Comparison of ENCODE assay signal across 9 mouse cellular contexts in genomic region chr10:97712687-97713086, GRCm38 (mm10). TPM values are rescaled to one million over a fixed set of nuclear protein-coding genes. Genes with fewer than 3 reads are reported as not detected.
DNase-seq lines count a peak whose midpoint lies in the region; ATAC-seq and TF ChIP-seq lines count a peak whose summit lies in the region.
"Had no signal": no experiment of that assay in that cellular context is flagged by ENCODE, and none has a peak within 500 bp of the region (broad histone marks: within the 10 kb centered on the region; RNA-seq: fewer than 3 reads in every experiment).

No protein-coding gene starts in this region.

- peak overlapping the region; percentile 48 for H3K27ac ChIP-seq in layer of hippocampus, adult 2 months
- no peak overlapping the region for H3K27ac ChIP-seq in forebrain, embryonic 14.5 days (ENCODE audit: low read depth, low read length)
- H3K27ac ChIP-seq in limb, embryonic 12.5 days: no peak overlapping the region
- H3K27ac ChIP-seq: embryonic facial prominence, embryonic 15.5 days had no signal

- H3K4me1 ChIP-seq in E14TG2a.4 (replicated peaks; ENCODE audit: low read depth, low read length): no peaks in the 10 kb centered on the region
- H3K4me1 ChIP-seq in forebrain, embryonic 14.5 days (ENCODE audit: control insufficient read depth, insufficient read depth, low read length): no peaks in the 10 kb centered on the region
- H3K4me1 ChIP-seq in limb, embryonic 12.5 days (replicated peaks): no peaks in the 10 kb centered on the region
- H3K4me1 ChIP-seq: embryonic facial prominence, embryonic 15.5 days had no signal

- peak; percentile 96 for TF ChIP-seq CTCF in layer of hippocampus, adult 2 months (conservative IDR thresholded peaks at IDR 0.05)
- TF ChIP-seq CTCF in E14TG2a.4 (conservative IDR thresholded peaks at IDR 0.05; ENCODE audit: low read length): peak; percentile 86

- no peak overlapping the region for H3K4me2 ChIP-seq in forebrain, embryonic 14.5 days (ENCODE audit: low read length)
- H3K4me2 ChIP-seq in limb, embryonic 12.5 days: no peak overlapping the region
- H3K4me2 ChIP-seq: embryonic facial prominence, embryonic 15.5 days had no signal

- H3K27me3 ChIP-seq in E14TG2a.4 (ENCODE audit: insufficient read depth, low read length): no peaks in the 10 kb centered on the region
- no peaks in the 10 kb centered on the region for H3K27me3 ChIP-seq in forebrain, embryonic 14.5 days (replicated peaks; ENCODE audit: control insufficient read depth, insufficient read depth, low read length)
- no peaks in the 10 kb centered on the region for H3K27me3 ChIP-seq in limb, embryonic 12.5 days
- H3K27me3 ChIP-seq: embryonic facial prominence, embryonic 15.5 days had no signal

- peak; percentile 64 for ATAC-seq in forebrain, embryonic 14.5 days
- ATAC-seq in limb, embryonic 12.5 days (ENCODE audit: insufficient number of reproducible peaks, insufficient read depth, low FRiP score, low TSS enrichment, low read depth): peak; percentile 63

- H3K4me3 ChIP-seq in layer of hippocampus, adult 2 months: no peak overlapping the region
- H3K4me3 ChIP-seq in E14TG2a.4 (replicated peaks; ENCODE audit: low read length): no peak overlapping the region
- H3K4me3 ChIP-seq in forebrain, embryonic 14.5 days (ENCODE audit: low read depth, low read length): no peak overlapping the region
- no peak overlapping the region for H3K4me3 ChIP-seq in limb, embryonic 12.5 days (replicated peaks)
- H3K4me3 ChIP-seq: embryonic facial prominence, embryonic 15.5 days had no signal

- no peak overlapping the region for H3K9ac ChIP-seq in forebrain, embryonic 14.5 days (ENCODE audit: low read length)
- no peak overlapping the region for H3K9ac ChIP-seq in limb, embryonic 12.5 days (replicated peaks)
- H3K9ac ChIP-seq: embryonic facial prominence, embryonic 15.5 days had no signal

- H3K36me3 ChIP-seq in E14TG2a.4 (ENCODE audit: insufficient read depth, low read length): no peaks in the 10 kb centered on the region
- H3K36me3 ChIP-seq in forebrain, embryonic 14.5 days (ENCODE audit: control insufficient read depth, insufficient read depth, low read length): no peaks in the 10 kb centered on the region
- no peaks in the 10 kb centered on the region for H3K36me3 ChIP-seq in limb, embryonic 12.5 days
- H3K36me3 ChIP-seq: embryonic facial prominence, embryonic 15.5 days had no signal

- H3K9me3 ChIP-seq in E14TG2a.4 (ENCODE audit: low read length): no peaks in the 10 kb centered on the region
- no peaks in the 10 kb centered on the region for H3K9me3 ChIP-seq in forebrain, embryonic 14.5 days (replicated peaks; ENCODE audit: control insufficient read depth, low read length)
- H3K9me3 ChIP-seq in limb, embryonic 12.5 days: no peaks in the 10 kb centered on the region
- H3K9me3 ChIP-seq: embryonic facial prominence, embryonic 15.5 days had no signal

- peak; percentile 38 to 48 for DNase-seq in layer of hippocampus, adult 2 months (ENCODE audit: low spot score in 2 of 2)
- DNase-seq in layer of hippocampus, postnatal 25 days (ENCODE audit: extremely low spot score in 1 of 2, low spot score in 1 of 2): no peak
- DNase-seq in brain, embryonic 18.5 days (ENCODE audit: low read depth, low spot score): peak; percentile 47
- DNase-seq in forebrain, embryonic 14.5 days (ENCODE audit: low spot score): peak; percentile 89
- peak; percentile 86 for DNase-seq in retina, embryonic 14.5 days (ENCODE audit: low spot score)
- no peak for DNase-seq in ovary, adult 18-20 months (ENCODE audit: low spot score)

- WGBS in forebrain, embryonic 14.5 days: 5% methylated on average over 5 of the region's 5 CpGs
- 4% methylated on average over 5 of the region's 5 CpGs for WGBS in limb, embryonic 12.5 days

RNA-seq across cellular contexts. Expression of gene C030005K15Rik, which starts 13.9 kb away (rescaled TPM):
- total RNA-seq in layer of hippocampus, adult 2 months (2021): under 1 TPM; 0.51 to 0.61 TPM
- under 1 TPM; 0.27 to 0.52 TPM for total RNA-seq in layer of hippocampus, postnatal 25 days (2021)
- not detected in 2 replicates for polyA plus RNA-seq in forebrain, embryonic 14.5 days (2014; fragmentation: Nextera tagmentation; extraction: Ambion mirVana)
- polyA plus RNA-seq in limb, embryonic 12.5 days (2016; fragmentation: Nextera tagmentation; extraction: Ambion mirVana): not detected in 2 replicates
- polyA plus RNA-seq: embryonic facial prominence, embryonic 15.5 days had no signal

RNA-seq across cellular contexts. Expression of gene Ccer1, which starts 19.8 kb away (rescaled TPM):
- total RNA-seq in layer of hippocampus, adult 2 months (2021): not detected
- total RNA-seq in layer of hippocampus, postnatal 25 days (2021): not detected
- not detected in 2 replicates for polyA plus RNA-seq in forebrain, embryonic 14.5 days (2014; fragmentation: Nextera tagmentation; extraction: Ambion mirVana)
- polyA plus RNA-seq in limb, embryonic 12.5 days (2016; fragmentation: Nextera tagmentation; extraction: Ambion mirVana): not detected in 2 replicates
- polyA plus RNA-seq: embryonic facial prominence, embryonic 15.5 days had no signal

Comparison
In these comparisons a context has a peak if more than half of its experiments do, and no peak if none do; other contexts are left out.
1. DNase-seq: peak in layer of hippocampus, adult 2 months (2 of 2), brain, embryonic 18.5 days (single experiment), forebrain, embryonic 14.5 days (single experiment) and retina, embryonic 14.5 days (single experiment); none in layer of hippocampus, postnatal 25 days (0 of 2) and ovary, adult 18-20 months (single experiment).